Mouse (Mus musculus) testis, adult 2 months (tissue): ENCODE measurements at regions not wholly inside any gene's neighbourhood (a gene's known extent, or its start where the extent isn't known, plus 50 kb on each side); places are given as distances from the start of the nearest gene placed in this dataset.

ENCODE experiments used
- CTCF ChIP-seq: fragments of 200-500 bp; IDR thresholded peaks from 2 replicates; pipeline ENCODE4 v1.5.1; 2012; ENCODE audit warnings: low read depth, mild to moderate bottlenecking, inconsistent platforms, low read length, moderate library complexity; ENCODE audit not compliant: control insufficient read depth, insufficient read depth, insufficient replicate concordance
- POLR2A ChIP-seq: fragments of 200-500 bp; IDR thresholded peaks from 2 replicates; pipeline ENCODE4 v1.6.1; 2012; ENCODE audit warnings: low read depth, mild to moderate bottlenecking, inconsistent platforms, low read length, moderate library complexity; ENCODE audit not compliant: control insufficient read depth

- no peak for TF ChIP-seq POLR2A
- no peak for TF ChIP-seq CTCF
These were observed 114.2 kb upstream of the Ccnd2 start for GRCm38 (mm10) chr6:127265901-127266812.
